Mouse (Mus musculus) cerebellum, adult 11 months (tissue): ENCODE results near the gene Ldlr.
"Not testable (repeated sequence)": the region's sequence is repeated elsewhere in the genome, so short reads cannot be mapped to it uniquely, and the experiment has no call there.

Experiments
- DNase-seq: peaks from one replicate; pipeline ENCODE4 v3.0.0; 2022

Ldlr gene

DNA sequence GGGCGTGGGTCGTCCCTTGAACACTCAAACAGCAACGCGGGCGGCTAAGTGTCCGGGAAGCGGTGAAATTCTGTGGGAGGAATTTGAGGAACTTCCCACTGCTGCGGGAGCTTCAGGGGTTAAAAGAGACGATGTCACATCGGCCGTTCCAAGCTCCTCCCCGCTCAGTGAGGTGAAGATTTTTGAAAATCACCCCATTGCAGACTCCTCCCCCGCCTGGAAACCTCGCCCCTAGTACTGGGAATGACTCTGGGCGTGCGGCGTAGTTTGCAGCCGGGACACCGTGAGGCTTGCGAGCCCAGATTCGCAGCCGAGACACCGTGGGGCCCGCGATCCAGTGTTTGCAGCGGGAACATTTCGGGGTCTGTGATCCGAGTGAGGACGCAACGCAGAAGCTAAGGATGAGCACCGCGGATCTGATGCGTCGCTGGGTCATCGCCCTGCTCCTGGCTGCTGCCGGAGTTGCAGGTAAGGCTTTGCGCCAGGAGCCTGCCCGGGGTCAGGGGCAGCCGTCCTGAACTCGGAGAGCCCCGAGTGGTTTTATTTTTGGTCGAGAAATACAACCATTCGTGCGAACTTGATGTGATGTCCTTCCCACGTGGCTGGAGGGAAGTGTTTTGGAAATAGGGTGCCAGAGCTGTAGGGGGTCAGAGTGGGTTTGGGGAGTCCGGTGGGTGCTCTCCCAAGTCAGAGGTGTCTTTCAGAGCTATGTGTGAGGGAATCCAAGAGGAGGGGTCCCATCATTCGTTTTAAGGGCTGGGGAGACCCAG is at the start of gene Ldlr:
TSS of gene Ldlr (plus strand) at position 107 of the 770 bp plus-strand sequence.
- DNase-seq: peak; percentile 72

DNA sequence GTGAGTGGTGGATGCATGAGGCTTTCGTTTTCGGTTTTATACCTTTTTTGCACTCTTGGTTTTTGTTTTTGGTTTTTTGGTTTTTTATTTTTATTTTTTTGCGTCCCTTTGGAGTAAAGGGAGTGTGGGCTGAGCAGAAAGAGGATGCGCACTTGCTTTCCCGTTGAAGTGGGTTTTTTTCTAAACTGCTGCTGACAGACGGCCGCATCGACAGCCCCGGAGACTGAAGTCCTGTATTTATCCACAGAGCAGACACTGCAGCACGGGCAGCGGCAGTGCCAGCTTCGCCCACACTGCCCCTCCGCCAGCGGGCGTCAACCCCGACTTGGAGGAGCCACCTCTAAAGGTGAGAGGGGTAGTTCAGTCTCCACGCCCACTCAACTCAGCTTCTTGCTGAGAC is 45.6 kb upstream of the Ldlr start:
- DNase-seq: no peak

DNA sequence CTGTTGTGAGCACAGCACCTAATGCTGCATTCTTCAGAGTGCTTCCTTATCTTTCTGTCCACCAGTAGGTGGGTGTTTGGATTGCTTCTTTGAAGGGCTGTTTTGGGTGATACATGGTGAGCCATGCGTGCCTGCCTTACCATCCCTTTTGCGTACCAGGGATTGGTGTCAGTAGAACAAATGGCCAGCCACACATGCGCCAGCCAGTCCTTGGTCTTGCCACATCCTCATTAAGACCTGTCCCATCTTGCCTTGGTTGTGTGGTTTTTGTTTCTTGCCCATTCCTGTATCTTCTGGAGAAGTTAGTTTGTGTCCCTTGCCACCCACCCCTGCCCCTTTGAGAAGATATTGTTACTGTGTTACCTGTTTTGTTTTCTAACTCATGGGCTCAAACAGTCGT is 42.8 kb upstream of the Ldlr start:
- DNase-seq: no peak

DNA sequence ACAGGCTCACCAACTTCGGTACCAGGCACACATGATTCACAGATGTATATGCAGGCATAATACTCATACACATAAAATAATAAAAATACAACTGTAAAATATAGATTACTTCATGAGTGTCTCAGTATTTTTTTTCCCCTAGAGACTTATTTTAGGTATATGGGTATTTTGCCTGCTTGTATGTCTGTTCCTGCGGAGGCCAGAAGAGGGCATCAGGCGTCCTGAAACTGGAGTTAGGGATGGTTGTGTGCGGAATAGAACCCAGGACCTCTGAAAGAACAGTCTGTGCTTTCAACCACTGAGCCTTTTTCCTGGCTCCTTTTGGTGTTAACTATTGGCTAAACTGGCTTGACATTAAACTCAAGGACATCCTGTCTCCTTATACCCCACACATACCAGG is 40.5 kb upstream of the Ldlr start:
- no peak for DNase-seq

DNA sequence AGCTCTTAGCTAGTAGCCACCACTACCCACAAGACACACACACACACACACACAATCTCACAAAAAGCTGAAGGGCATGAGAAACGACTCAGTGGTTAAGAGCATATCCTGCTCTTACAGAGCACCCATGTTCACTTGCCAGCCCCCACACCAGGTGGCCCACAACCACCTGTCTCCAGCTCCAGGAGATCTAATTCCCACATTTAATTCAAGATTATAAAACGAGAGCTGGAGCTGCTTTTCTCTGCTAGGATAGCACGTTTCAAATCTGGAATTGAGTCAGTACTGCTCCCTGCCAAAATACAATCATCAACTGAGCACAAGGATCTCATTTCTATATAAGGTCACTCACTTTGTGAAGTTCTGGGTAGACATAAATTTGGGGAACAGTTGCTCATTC is 39.4 kb upstream of the Ldlr start:
- DNase-seq: no peak

DNA sequence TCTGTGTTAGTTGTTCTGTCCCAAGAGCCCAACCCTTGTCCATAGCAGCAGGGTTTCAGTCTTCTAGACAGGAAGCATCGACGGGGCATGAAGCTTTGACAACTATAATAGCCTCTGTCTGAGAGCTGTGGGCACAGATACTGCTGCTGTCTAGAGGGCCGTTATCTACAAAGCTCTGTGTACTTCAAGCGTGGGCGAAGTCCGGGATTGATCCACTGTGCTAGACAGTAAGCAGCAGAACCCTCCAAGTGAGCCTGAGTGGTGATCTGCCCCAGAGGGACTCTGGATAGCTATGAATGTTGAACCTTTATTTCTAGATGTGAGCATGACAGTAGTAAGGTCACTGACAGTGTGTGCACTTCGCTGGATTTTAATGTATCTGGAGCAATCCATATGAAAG is 34.7 kb upstream of the Ldlr start:
- DNase-seq: no peak

DNA sequence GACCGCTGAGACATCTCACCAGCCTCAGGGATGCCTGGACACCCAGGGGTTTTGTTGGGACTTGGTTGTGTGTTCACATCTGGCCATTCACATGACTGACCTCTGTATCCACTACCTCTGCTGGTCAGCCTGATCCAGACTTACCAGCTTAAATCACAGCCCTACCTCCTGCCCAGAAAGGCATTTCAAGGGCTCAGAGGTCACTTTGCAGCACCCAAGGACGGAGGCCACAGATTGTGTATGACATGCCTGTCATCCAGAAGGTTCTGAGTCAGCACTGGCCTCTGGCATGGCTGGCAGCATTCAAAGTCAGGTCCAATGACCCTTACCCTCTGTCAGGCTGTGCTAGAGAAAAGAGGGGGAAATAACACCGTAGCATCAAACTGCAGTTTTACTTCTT is 33.3 kb upstream of the Ldlr start:
- DNase-seq: no peak

DNA sequence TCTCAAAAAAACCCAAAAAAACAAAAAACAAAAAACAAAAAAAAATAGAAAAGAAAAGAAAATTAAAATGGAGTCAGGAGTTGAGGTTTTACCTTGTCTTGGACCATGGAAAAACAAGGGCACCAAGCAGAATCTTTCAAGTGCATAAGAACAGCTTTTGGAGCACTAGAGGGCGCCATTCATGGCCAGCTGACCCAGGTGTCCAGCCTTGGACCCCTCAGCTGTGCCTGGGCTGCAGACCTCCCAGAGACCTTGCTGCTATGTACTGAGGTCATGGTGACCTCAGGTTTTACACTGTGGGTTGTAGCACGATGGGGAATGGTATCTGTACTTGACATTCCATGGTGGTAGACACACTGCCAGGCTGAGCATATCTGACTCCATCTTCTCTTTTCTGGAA is 31.4 kb upstream of the Ldlr start:
- peak; percentile 32 for DNase-seq

DNA sequence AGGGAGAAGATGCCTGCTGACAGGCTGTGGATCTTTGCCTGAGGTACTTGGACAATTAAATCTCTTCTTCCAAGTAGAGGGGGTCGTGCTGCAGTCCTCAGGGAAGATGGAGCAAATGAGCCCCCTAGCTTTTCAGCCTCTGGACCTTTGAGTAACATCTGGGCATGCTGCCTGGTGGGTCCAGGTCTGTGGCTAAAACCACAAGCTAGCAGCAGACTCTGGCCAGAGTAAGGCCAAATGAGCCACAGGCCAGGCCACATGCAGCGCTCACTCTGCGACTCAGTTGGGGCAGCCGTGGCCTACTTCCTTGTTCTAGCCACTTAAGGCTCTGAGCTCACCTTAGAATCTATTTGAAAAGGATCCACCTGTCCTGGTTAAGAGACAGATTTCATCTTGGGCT is 30.8 kb upstream of the Ldlr start:
- DNase-seq: no peak

DNA sequence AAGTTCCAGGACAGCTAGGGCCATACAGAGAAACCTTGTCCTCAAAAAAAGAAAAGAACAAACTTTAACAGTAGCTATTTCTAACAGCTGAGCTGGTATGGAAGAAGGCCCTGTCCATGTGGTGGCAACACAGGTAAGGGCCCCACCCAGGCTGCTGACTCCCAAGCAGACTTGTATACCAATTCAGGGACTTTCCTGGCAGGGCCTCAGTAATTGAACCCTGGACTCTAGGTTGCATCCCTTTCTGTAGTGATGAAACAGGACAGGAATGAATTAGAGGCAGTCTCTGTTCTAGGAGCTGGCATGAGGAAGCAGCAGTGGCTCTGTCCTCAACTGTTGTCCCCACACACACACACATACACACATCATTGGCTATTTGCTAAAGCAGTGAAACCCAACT is 29.2 kb upstream of the Ldlr start:
- no peak for DNase-seq

DNA sequence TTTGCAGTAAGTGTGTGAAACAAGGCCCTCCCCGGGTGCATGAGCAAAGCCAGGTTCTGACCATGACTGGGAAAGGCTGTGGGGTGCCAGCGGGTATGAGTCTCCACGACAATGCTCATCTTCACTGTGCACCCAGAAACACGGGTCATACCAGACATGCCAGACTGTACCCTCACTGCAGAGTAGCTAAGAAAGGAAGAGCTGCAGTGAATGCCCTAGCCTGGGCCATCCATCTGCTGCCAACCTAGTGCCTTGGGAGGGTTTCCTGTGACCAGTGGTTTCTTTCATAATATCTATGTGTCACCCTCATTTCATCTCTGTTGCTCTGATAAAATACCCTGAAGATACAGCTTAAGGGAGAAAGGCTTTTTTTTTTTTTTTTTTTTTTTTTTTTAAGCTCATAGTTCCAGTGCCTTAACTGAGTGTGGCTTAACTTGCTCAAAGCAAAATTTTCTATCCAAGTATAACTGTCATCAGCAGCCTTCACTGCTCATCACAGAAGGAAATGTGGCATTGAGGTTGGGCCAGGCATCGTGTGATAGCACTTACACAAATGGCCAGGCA is 28.0 kb upstream of the Ldlr start:
- DNase-seq: no peak

DNA sequence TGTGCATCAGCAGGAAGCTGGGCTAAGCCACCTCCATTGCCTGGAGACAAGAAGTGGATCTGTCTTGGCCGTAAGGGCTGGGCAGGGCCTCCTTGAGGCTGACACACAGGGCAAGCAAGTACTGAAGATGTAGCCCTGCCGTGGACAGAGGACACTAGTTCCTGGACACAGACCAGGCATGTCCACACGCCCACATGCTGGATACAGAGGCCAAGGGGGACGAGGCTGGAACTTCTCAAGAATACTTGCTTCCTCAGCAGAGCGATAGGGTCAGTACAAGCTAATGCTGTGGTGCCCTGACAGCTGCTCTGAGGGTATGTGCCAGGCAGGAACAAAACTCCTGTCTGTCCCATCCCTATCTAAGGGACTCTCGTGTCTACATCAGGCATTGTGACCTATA is 26.2 kb upstream of the Ldlr start:
- DNase-seq: no peak

DNA sequence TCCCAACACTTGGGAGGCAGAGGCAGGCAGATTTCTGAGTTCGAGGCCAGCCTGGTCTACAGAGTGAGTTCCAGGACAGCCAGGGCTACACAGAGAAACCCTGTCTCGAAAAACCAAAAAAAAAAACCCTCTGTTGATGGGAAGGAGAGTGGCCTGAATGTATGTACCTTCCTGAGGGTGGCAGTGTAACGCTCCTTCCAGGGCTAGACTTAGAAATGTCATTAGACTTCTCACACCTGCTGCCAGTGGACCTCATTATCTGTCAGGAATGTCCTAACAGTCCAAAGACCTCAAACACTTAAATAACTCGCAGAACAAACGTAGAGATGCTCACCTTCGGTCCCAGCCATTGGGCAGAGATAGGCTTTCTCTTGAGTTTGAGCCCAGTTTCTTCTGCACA is 24.0 kb upstream of the Ldlr start:
- not testable (repeated sequence) for DNase-seq

DNA sequence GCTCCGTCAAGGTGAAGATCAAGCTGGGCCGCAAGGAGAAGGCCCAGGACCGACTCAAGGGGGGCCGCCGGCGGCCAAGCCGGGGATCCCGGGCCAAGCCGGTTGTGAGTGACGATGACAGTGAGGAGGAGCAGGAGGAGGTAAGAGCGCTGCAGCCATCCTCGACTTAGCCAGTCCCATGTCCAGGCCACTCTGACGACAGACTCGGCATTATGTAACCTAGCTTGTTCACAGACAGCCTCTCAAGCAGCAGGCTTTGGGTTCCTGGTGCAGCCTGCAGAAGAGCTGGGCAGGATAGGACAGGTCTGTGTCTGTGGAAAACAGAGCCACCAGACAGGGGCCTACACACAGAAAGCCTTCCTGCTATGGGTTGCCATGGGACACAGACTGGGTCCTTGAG is 22.2 kb upstream of the Ldlr start:
- no peak for DNase-seq

DNA sequence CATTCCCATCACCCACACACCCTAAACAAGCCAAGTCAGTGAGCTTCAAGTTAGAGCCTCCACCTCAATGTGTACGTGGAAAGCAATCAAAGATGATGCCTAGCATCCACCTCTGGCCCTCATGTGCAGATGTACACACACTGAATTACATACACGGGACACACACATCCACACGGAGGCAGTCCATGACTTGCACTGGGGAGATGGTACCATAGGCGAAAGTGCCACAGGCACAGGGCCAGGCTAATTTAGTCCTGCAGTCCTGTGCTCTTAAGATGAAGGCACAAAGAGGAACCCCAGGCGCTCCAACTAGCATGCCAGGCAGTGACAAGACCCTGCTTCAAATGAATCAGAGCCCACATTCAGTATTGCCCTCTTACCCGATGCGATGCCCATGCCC is 19.8 kb upstream of the Ldlr start:
- no peak for DNase-seq

DNA sequence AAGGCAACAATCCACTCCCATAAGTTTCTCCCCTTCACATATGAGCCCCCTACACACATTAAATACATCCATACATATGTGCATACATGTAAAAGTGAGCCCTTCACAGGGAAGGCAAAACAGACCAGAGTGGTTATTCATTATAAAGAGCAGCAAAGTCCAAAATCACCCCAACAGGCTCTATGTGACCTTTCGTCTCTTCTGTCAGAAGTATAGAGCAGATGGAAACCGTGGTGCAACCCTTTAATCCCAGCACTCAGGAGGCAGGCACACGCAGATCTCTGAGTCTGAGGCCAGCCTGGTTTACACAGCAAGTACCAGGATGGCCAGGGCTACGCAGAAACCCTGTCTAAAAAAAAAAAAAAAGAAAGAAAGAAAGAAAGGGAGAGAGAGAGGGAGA is 17.2 kb upstream of the Ldlr start:
- no peak for DNase-seq

DNA sequence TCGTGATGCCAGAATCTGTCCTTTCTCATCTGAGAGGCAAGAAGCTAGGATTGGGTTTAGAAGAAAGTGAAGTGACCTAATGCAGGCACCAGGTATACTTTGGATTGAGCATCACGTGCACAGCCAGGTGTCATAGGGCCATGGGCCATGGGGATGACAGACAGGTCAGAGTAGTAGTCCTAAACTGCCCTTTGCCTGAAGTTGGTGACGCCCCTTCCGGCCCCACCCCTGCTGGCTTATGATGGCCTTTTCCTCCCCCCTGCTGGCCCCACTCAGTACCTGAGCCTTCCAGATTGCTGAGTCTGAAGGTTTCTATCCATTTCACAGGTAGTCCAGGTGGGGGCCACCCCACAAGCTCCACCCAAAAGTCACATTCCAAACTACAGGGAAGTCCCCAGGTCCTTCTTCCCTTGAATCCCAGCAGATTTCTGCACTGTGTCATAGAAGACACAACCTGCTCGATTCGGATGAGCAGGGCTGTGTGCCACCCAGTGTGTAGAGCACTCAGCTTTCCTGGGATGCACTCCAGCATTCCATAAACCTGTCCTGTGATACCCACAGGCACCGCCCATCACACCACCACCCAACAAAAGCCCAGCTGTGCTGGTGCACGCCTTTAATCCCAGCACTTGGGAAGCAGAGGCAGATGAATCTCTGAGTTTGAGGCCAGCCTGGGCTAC is 16.6 kb upstream of the Ldlr start:
- no peak for DNase-seq

DNA sequence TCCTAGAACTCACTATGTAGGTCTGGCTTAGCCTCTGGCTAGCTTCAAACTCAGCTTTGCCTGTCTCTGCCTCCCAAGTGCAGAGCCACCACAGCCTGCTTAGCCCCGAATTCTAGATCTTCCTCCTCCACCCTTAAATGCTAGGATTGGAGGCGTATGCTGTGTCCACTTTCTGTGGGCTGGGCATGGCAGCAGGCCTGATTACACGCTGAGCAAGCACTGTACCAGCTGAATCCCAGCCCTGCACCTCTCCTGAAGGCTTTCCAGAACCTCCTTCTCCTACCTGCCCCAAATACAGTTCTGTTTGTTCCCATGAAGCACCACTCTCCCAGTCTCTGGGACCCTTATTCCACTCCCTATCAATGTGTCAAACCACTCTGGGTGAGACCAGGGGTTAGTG is 13.9 kb upstream of the Ldlr start:
- no peak for DNase-seq

DNA sequence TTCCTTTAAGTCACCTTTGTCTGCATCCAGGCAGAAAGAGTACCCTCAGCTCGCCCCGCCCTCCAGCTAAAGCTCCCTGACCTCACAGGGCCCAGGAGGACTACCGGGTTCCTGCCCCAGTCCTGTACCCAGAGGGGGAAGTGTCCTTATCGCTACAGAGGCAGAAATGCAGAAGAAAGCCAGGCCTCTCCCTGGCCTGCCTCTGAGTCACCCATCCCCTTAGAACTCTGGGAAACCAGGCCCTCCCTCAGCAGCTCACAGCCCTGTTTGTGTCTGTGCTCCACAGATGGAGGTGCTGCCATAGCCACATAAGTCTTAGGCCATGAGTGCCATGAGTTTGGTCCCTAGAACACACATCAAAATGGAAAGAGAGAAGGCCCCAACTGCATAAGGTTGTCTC is 8.0 kb upstream of the Ldlr start:
- no peak for DNase-seq

DNA sequence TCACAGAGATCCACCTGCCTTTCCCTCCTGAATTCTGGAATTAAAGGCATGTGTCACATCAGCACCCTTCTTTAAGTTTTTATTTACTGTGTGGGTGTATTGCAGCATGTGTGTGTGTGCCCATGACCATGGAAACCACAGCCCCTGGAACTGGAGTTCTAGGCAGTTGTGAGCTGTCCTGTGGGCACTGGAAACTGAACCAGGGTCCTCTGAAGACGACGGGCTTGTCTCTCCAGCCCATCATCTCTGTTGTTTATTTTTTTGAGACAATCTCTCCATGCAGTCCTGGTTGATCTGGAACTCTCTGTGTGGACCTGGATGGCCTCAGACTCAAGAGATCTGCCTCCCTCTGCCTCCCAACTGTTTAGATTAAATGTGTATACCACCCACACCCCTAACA is 6.3 kb upstream of the Ldlr start:
- DNase-seq: no peak

DNA sequence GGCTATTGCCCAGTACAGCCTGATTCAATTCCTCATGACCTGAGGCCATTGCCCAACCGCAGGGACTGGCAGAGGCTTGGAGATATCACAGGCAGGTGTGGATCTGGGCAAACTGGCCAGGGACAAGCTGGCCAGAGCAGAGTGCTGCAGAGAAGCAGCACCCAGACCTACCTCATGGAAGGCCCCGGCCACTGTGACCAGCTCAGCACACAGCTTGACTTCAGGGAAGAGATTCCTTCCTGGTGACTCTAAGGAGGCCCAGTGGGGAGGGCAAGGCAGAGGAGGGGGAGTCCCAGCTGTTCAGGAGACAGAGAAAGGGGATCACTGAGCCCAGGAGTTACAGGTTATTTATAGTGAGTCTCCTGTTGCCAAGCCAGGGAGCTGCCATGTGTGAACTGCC is 2.2 kb upstream of the Ldlr start:
- no peak for DNase-seq

DNA sequence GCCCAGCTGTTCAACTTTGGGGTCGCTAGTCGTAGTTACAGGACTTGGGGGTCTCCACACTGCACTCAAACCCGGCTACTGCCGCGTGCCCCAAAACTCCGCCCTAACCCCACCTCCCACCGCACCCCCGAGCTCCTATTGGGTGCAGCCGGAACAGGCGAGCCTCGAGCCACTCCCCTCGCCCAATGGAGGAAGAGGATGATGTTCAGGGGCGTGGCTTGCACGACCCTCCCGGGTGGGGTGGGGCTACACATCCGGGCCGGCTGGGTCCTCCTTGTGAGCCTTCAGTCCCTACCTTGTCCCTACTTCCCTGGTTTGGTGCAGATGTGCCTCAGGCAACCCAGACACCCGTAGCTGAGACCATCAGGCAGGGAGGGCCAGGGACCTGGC is 859 bp downstream of the Ldlr start:
- DNase-seq: peak; percentile 88

DNA sequence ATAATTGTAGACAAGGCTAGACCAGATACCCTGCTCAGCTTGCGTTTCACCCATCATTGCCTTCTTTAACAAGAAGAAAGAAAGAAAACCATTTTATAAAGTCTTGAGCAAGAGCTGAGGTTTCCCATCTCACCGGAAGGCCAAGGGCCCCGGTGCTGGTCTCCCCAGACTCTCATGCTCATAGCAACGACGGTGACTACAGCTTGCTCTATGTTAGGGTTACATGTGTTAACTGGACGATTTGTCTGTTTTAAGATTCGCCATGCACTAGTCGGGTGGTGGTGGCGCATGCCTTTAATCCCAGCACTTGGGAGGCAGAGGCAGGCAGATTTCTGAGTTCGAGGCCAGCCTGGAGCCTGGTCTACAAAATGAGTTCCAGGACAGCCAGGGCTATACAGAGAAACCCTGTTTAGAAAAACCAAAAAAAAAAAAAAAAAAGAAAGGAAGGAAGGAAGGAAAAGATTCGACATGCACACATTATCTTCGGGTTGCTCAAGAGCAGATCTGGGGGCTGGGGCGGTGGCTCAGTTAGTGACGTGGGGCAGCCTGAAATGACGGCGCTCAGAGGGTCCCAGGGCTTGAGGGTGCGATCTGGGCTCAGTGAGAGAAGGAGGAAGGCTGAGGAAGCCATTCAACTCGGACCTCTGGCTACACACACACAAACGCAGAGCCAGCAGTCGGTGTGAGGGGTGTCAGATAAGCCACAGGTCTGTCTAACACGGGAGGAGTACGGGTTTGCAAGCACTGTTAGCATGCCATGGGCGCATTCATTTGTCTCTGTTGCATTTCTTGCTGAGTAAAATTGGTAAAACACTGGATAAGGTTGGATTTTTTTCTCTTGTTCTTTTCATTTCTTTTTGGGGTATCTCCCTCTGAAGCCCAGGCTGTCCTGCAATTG is 2.2 kb downstream of the Ldlr start:
- no peak for DNase-seq
